Mouse (Mus musculus): Measurements from ENCODE around the gene Tom1l2.
A peak's percentile ranks its signal among the peaks of the same experiment; 100 is the strongest.

Gene Tom1l2

GRCm38 (mm10) chr11:60202710-60203638 lies 149.7 kb downstream of the Tom1l2 start:
- no peak for DNase-seq (ENCODE audit: low read depth)

DNA sequence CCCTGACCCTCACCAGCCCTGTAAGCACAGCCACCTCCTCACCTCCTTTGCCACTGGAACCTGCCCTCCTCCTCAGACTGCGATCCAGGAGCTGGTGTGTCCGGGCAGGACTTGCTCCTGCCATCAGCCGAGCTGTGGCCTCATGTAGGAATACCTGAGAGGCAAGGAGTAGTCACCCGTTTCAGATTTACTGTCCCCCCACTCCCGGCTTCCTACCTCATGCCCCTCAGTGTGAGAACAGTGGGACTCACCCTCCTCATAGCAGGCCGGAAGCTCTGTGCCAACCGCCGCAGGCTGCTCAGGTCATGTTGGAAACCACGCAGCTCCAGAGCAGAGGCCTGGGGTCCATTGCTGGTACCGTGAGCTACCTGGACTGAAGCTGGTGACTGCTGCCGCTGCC lies 152.3 kb downstream of the Tom1l2 start:
- no peak for DNase-seq (ENCODE audit: low read depth)

GRCm38 (mm10) chr11:60199702-60200184 lies 153.0 kb downstream of the Tom1l2 start:
- peak; percentile 90 for DNase-seq (ENCODE audit: low read depth)

DNA sequence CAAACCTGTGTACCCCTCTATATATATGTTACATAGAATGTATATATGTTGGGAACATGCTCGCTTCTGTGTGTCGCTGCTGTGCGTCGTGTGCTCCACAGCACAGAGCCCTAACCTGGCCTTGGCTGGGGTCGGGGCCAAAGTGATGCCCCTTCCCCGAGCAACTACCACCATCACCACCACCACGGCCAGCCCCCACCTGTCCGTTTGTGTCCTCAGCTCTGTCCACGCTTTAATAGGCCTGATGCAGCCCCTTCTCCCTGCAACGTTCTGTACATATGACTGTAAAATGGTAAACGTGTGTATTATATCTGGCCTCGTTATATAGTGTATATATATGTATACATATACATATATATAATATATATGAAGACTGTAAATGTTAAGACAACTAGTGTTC lies 154.1 kb downstream of the Tom1l2 start:
- DNase-seq (ENCODE audit: low read depth), result no peak

- DNase-seq (ENCODE audit: low read depth), result no peak
Measured at GRCm38 (mm10) chr11:60197998-60198619, 154.6 kb downstream of the Tom1l2 start.

- no peak for DNase-seq (ENCODE audit: low read depth)
Measured at GRCm38 (mm10) chr11:60196344-60196743, 156.4 kb downstream of the Tom1l2 start.

DNA sequence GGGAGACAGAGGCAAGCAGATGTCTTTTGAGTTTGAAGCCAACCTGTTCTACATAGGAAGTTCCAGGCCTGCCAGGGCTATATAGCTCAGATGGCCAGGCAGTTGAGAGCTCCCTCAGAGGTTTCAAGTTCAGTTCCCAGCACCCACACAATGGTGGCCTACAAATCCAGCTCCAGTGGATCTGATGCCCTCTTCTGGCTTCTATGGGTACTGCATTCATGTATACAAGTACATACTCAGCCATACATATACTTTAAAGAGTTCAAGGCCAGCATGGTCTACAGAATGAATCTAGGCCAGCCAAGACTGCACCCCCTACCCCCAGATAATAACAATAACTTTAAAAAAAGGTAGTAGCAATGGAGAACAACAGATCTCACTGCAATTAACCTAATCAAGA lies 157.6 kb downstream of the Tom1l2 start:
- DNase-seq (ENCODE audit: low read depth), result peak; percentile 75

GRCm38 (mm10) chr11:60193556-60193955 lies 159.1 kb downstream of the Tom1l2 start:
- no peak for DNase-seq (ENCODE audit: low read depth)

- DNase-seq (ENCODE audit: low read depth), result no peak
Measured at GRCm38 (mm10) chr11:60192534-60192933, 160.2 kb downstream of the Tom1l2 start.

GRCm38 (mm10) chr11:60190055-60190641 lies 162.6 kb downstream of the Tom1l2 start:
- no peak for DNase-seq (ENCODE audit: low read depth)

DNA sequence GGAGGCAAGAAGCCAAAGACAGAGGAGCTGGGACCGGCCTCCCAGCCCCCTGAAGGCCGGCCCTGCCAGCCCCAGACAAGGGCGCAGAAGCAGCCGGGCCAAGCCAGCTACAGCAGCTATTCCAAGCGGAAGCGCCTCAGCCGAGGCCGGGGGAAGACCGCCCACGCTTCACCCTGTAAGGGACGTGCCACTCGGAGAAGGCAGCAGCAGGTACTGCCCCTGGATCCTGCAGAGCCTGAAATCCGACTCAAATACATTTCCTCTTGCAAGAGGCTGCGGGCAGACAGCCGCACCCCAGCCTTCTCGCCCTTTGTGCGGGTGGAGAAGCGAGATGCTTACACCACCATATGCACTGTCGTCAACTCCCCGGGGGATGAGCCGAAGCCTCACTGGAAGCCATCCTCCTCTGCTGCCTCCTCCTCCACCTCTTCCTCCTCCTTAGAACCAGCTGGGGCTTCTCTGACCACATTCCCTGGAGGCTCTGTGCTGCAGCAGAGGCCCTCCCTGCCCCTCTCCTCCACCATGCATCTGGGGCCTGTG lies 163.1 kb downstream of the Tom1l2 start:
- no peak for DNase-seq (ENCODE audit: low read depth)

DNA sequence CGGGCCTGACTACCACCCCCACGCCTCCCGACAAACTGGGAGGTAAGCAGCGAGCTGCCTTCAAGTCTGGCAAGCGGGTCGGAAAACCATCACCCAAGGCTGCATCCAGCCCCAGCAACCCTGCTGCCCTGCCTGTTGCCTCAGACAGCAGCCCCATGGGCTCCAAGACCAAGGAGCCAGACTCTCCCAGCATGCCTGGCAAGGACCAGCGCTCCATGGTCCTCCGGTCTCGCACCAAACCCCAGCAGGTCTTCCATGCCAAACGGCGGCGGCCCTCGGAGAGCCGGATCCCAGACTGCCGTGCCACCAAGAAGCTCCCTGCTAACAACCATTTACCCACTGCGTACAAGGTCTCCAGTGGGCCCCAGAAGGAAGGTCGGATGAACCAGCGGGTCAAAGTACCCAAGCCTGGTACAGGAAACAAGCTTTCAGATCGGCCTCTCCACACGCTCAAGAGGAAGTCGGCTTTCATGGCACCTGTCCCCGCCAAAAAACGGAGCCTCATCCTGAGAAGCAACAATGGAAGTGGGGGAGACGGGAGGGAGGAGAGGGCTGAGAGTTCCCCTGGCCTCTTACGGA lies 164.3 kb downstream of the Tom1l2 start:
- no peak for DNase-seq (ENCODE audit: low read depth)

GRCm38 (mm10) chr11:60187070-60187469 lies 165.6 kb downstream of the Tom1l2 start:
- DNase-seq (ENCODE audit: low read depth), result no peak

DNA sequence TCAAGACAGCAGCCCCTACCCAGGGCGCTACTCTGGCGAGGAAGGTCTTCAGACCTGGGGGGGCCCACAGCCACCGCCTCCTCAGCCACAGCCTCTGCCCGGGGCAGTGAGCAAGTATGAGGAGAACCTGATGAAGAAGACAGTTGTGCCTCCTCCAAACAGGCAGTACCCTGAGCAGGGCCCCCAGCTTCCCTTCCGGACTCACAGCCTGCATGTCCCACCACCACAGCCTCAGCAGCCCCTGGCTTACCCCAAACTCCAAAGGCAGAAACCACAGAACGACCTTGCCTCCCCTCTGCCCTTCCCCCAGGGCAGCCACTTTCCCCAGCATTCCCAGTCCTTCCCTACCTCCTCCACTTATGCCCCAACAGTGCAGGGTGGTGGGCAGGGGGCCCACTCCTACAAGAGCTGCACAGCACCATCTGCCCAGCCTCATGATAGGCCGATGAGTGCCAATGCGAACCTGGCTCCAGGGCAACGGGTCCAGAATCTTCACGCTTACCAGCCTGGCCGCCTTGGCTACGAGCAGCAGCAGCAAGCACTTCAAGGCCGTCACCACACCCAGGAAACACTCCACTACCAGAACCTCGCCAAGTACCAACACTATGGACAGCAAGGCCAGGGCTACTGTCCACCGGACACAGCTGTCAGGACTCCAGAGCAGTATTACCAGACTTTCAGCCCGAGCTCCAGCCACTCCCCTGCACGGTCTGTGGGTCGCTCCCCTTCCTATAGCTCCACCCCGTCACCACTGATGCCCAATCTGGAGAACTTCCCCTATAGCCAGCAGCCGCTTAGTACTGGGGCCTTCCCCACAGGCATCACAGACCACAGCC lies 167.1 kb downstream of the Tom1l2 start:
- no peak for DNase-seq (ENCODE audit: low read depth)

GRCm38 (mm10) chr11:60184346-60185325 lies 168.1 kb downstream of the Tom1l2 start:
- DNase-seq (ENCODE audit: low read depth), result no peak

DNA sequence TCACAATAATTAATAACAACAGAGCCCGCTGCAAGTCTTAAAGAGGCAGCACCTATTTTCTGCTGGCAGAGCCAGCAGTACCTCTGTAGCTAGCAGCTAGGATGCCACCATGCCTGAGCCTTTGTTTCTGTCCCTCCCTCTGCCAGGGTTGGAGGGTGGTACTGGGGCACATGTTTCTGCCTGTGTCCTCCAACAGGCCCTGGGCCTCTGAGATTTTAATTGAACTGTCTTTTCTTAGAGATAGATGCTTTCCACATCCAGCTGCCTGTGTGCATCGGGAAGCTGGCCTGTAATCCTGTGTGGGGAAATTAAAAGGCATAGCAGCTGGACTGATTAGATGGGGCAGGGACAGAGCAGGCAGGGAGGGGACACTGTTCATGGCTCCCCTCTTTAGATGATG lies 170.0 kb downstream of the Tom1l2 start:
- DNase-seq (ENCODE audit: low read depth), result no peak

- no peak for DNase-seq (ENCODE audit: low read depth)
Measured at GRCm38 (mm10) chr11:60182116-60182670, 170.5 kb downstream of the Tom1l2 start.

- no peak for DNase-seq (ENCODE audit: low read depth)
Measured at GRCm38 (mm10) chr11:60178506-60178905, 174.2 kb downstream of the Tom1l2 start.

GRCm38 (mm10) chr11:60178005-60178404 lies 174.7 kb downstream of the Tom1l2 start:
- DNase-seq (ENCODE audit: low read depth), result no peak
